Mouse (Mus musculus) midbrain, embryonic 14.5 days (tissue): ENCODE results near the gene Ddx28. TPM values are rescaled to one million over a fixed set of nuclear protein-coding genes. Genes with fewer than 3 reads are reported as not detected.
"Not testable (repeated sequence)": the region's sequence is repeated elsewhere in the genome, so short reads cannot be mapped to it uniquely, and the experiment has no call there.

Experiments used
- ATAC-seq: fragments of 200-750 bp; cut with Nextera tagmentation; 2 replicates; pipeline ENCODE4 v1.8.0; 2017; ENCODE audit warnings: moderate number of reproducible peaks, moderate library complexity; ENCODE audit not compliant: low FRiP score, low TSS enrichment
- DNase-seq: peaks from one replicate; pipeline ENCODE4 v3.0.0-alpha.2; 2015
- H3K27ac ChIP-seq: fragments of 300-500 bp; sonication (generic); replicated peaks from 2 replicates; pipeline ENCODE4 v1.5.1; 2014; ENCODE audit warnings: mild to moderate bottlenecking, low read depth, low read length, moderate library complexity
- H3K27me3 ChIP-seq: fragments of 300-500 bp; sonication (generic); 2 replicates; pipeline ENCODE4 v1.6.1; 2014; ENCODE audit warnings: low read length, control low read depth, mixed read lengths; ENCODE audit not compliant: control insufficient read depth, insufficient read depth
- H3K36me3 ChIP-seq: fragments of 300-500 bp; sonication (generic); 2 replicates; pipeline ENCODE4 v1.6.1; 2014; ENCODE audit warnings: low read length, control low read depth; ENCODE audit not compliant: control insufficient read depth, insufficient read depth
- H3K4me1 ChIP-seq: fragments of 300-500 bp; sonication (generic); 2 replicates; pipeline ENCODE4 v1.6.1; 2014; ENCODE audit warnings: mild to moderate bottlenecking, antibody characterized with exemption, low read length, control low read depth; ENCODE audit not compliant: control insufficient read depth, insufficient read depth
- H3K4me2 ChIP-seq: fragments of 300-500 bp; sonication (generic); 2 replicates; pipeline ENCODE4 v1.6.1; 2014; ENCODE audit warnings: mild to moderate bottlenecking, low read length, moderate library complexity
- H3K4me3 ChIP-seq: fragments of 300-500 bp; sonication (generic); replicated peaks from 2 replicates; pipeline ENCODE4 v1.5.1; 2014; ENCODE audit warnings: low read depth, low read length
- H3K9ac ChIP-seq: fragments of 300-500 bp; sonication (generic); replicated peaks from 2 replicates; pipeline ENCODE4 v1.6.1; 2014; ENCODE audit warnings: mild to moderate bottlenecking, low read length, moderate library complexity
- H3K9me3 ChIP-seq: fragments of 300-500 bp; sonication (generic); 2 replicates; pipeline ENCODE4 v1.6.1; 2016; ENCODE audit warnings: low read length, control low read depth, mixed read lengths; ENCODE audit not compliant: control insufficient read depth
- WGBS: fragments of 180-500 bp; shearing (Covaris S2); extraction: QIAGEN DNeasy Blood & Tissue Kit; methylation state at CpG from one replicate; pipeline ENCODE4 v1.1.7; 2014; 5-methylcytosine and 5-hydroxymethylcytosine counted together
- polyA plus RNA-seq: library from polyadenylated mRNA; unstranded; fragments of >200 nt; fragmentation: Nextera tagmentation; extraction: Ambion mirVana; gene quantifications from 2 replicates; pipeline ENCODE4 v1.2.1, GENCODE M21; 2014

Gene Ddx28
- polyA plus RNA-seq, 1 experiment from 2014 or later = 21.1 TPM

- DNase-seq (peak; percentile 91), ATAC-seq (no peak)
- Histone ChIP-seq H3K4me3 (no peak overlapping the region), H3K27ac (no peak overlapping the region), H3K9ac (no peak overlapping the region), H3K4me2 (no peak overlapping the region), H3K27me3 (no peaks in the 10 kb centered on the region), H3K36me3 (peaks cover 29% of the 10 kb centered on the region; the same call in 1 of the 2 replicates), H3K4me1 (no peaks in the 10 kb centered on the region), H3K9me3 (no peaks in the 10 kb centered on the region)
These were observed 10.8 kb upstream of the Ddx28 start for GRCm38 (mm10) chr8:106022483-106022882.

- Histone ChIP-seq H3K4me2 (no peak overlapping the region), H3K4me3 (no peak overlapping the region), H3K27me3 (no peaks in the 10 kb centered on the region), H3K9ac (no peak overlapping the region), H3K4me1 (no peaks in the 10 kb centered on the region), H3K9me3 (no peaks in the 10 kb centered on the region), H3K27ac (no peak overlapping the region), H3K36me3 (peaks cover 28% of the 10 kb centered on the region)
- 96% methylated on average over 3 of the region's 3 CpGs for WGBS
- no peak for DNase-seq
- ATAC-seq = no peak
These were observed 6.4 kb upstream of the Ddx28 start for GRCm38 (mm10) chr8:106018039-106018438.

GRCm38 (mm10) chr8:106017130-106017529 lies 5.4 kb upstream of the Ddx28 start:
- Histone ChIP-seq H3K27ac (no peak overlapping the region), H3K9ac (no peak overlapping the region), H3K27me3 (no peaks in the 10 kb centered on the region), H3K9me3 (no peaks in the 10 kb centered on the region), H3K4me1 (no peaks in the 10 kb centered on the region), H3K4me2 (no peak overlapping the region), H3K36me3 (peaks cover 28% of the 10 kb centered on the region), H3K4me3 (no peak overlapping the region)
- no peak for DNase-seq
- WGBS = 95% methylated on average over 7 of the region's 7 CpGs
- no peak for ATAC-seq

- H3K27ac ChIP-seq = no peak overlapping the region
- no peak overlapping the region for H3K9ac ChIP-seq
- H3K4me1 ChIP-seq = 0 out of 2 replicates have a peak, but pooled peaks cover 5% of the 10 kb centered on the region
- WGBS = 95% methylated on average over 6 of the region's 6 CpGs
- DNase-seq (no peak), ATAC-seq (no peak)
- no peak overlapping the region for H3K4me3 ChIP-seq
- H3K36me3 ChIP-seq = peaks cover 28% of the 10 kb centered on the region
- no peaks in the 10 kb centered on the region for H3K9me3 ChIP-seq
- H3K4me2 ChIP-seq = no peak overlapping the region
- H3K27me3 ChIP-seq = no peaks in the 10 kb centered on the region
These were observed 4.6 kb upstream of the Ddx28 start for GRCm38 (mm10) chr8:106016284-106016683.

- not testable (repeated sequence) for H3K9ac ChIP-seq, H3K27ac ChIP-seq, ATAC-seq, DNase-seq, H3K27me3 ChIP-seq, H3K9me3 ChIP-seq
- WGBS = 86% methylated on average over 8 of the region's 8 CpGs
- Histone ChIP-seq H3K4me1 (peaks cover 12% of the 10 kb centered on the region), H3K4me2 (peak overlapping the region; percentile 99), H3K4me3 (peak overlapping the region; percentile 96), H3K36me3 (peaks cover 16% of the 10 kb centered on the region)
These were observed 521 bp upstream of the Ddx28 start for GRCm38 (mm10) chr8:106012203-106012602.

GRCm38 (mm10) chr8:106010748-106011642 lies 687 bp downstream of the Ddx28 start:
- WGBS = 2% methylated on average over 74 of the region's 74 CpGs
- H3K9me3 ChIP-seq = no peaks in the 10 kb centered on the region
- peak; percentile 91 for ATAC-seq
- H3K4me2 ChIP-seq = peak overlapping the region; percentile 99
- H3K36me3 ChIP-seq = peaks cover 6% of the 10 kb centered on the region
- peak; percentile 98 for DNase-seq
- H3K27me3 ChIP-seq = no peaks in the 10 kb centered on the region
- H3K9ac ChIP-seq = peak overlapping the region; percentile 85
- peak overlapping the region; percentile 96 for H3K4me3 ChIP-seq
- H3K27ac ChIP-seq = peak overlapping the region; percentile 79
- peaks cover 12% of the 10 kb centered on the region for H3K4me1 ChIP-seq

- H3K9ac ChIP-seq, H3K27me3 ChIP-seq, H3K27ac ChIP-seq, H3K4me3 ChIP-seq, DNase-seq, H3K36me3 ChIP-seq, H3K9me3 ChIP-seq, ATAC-seq, H3K4me2 ChIP-seq: not testable (repeated sequence)
- WGBS = 64% methylated on average over 3 of the region's 3 CpGs
- peaks cover 12% of the 10 kb centered on the region for H3K4me1 ChIP-seq
These were observed 3.8 kb downstream of the Ddx28 start for GRCm38 (mm10) chr8:106007891-106008290.

- no peak for DNase-seq
- H3K27ac ChIP-seq = no peak overlapping the region
- H3K4me1 ChIP-seq = peaks cover 12% of the 10 kb centered on the region
- H3K4me2 ChIP-seq = no peak overlapping the region
- ATAC-seq = no peak
- no peaks in the 10 kb centered on the region for H3K9me3 ChIP-seq
- WGBS = 81% methylated on average over 3 of the region's 3 CpGs
- no peak overlapping the region for H3K9ac ChIP-seq
- no peak overlapping the region for H3K4me3 ChIP-seq
- no peaks in the 10 kb centered on the region for H3K27me3 ChIP-seq
- 0 out of 2 replicates have a peak, but pooled peaks cover 2% of the 10 kb centered on the region for H3K36me3 ChIP-seq
These were observed 4.5 kb downstream of the Ddx28 start for GRCm38 (mm10) chr8:106007135-106007534.

GRCm38 (mm10) chr8:106006413-106006812 lies 5.3 kb downstream of the Ddx28 start:
- WGBS = 86% methylated on average over 4 of the region's 4 CpGs
- Histone ChIP-seq H3K27ac (no peak overlapping the region), H3K4me3 (no peak overlapping the region), H3K36me3 (0 out of 2 replicates have a peak, but pooled peaks cover 2% of the 10 kb centered on the region), H3K9ac (no peak overlapping the region), H3K4me2 (no peak overlapping the region), H3K9me3 (no peaks in the 10 kb centered on the region), H3K27me3 (no peaks in the 10 kb centered on the region), H3K4me1 (peaks cover 8% of the 10 kb centered on the region)
- no peak for DNase-seq
- no peak for ATAC-seq
